Mouse (Mus musculus): Measurements from ENCODE around the gene Nufip2. TPM values are rescaled to one million over a fixed set of nuclear protein-coding genes. Genes with fewer than 3 reads are reported as not detected.

The Nufip2 gene
- polyA plus RNA-seq, 1 experiment = 30.1 TPM

DNA sequence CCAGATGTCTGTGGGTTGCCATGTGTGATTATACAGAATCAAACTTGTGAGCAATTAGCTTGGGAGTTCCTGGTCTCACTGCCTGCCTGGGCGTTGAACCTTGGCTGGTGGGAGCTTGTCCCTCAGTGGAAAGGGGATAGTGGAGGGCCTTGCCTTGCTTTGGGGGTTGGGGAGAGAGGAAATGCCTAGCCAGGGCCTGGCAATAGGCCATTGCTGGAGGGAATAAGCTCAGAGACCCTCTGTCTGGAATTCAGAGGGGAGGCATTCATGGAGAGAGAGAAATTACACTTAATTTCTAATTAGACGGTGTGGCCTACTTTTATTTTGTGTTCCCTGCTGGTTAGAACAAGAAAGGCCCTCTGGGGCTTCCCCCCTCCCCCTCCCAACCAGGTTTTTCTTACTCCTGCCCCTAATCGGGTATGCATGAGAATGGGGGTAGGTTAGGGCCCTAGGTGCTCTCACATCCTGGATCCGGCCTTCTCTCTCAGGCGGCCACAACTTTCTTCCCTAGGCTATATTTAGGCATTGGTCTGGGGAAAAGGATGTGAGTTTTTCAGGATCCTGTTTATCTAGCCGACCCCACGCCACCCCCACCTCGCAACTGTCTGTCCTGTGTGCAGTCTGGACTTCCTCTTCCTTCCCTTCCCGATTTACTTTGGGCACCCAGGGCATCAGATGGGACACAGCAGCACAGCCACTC lies 89.9 kb downstream of the Nufip2 start:
- no peak for TF ChIP-seq POLR2A (IDR thresholded peaks at IDR 0.05; ENCODE audit: control insufficient read depth, extremely low read depth, insufficient read depth, low read length, poor library complexity)
- TF ChIP-seq CTCF (IDR thresholded peaks at IDR 0.05; ENCODE audit: borderline replicate concordance, control insufficient read depth, extremely low read depth, insufficient read depth, low read length, poor library complexity) = no peak
- DNase-seq = no peak
- peaks cover 14% of the 10 kb centered on the region; the same call in 1 of the 2 replicates for H3K36me3 ChIP-seq (ENCODE audit: control insufficient read depth, insufficient read depth, low read length)
- 64% methylated on average over 9 of the region's 9 CpGs for WGBS
- no peak overlapping the region for H3K27ac ChIP-seq (ENCODE audit: control insufficient read depth, insufficient read depth, low read length)
- no peak overlapping the region for H3K4me3 ChIP-seq (ENCODE audit: control insufficient read depth, insufficient read depth, low read length)
- peaks cover 20% of the 10 kb centered on the region for H3K4me1 ChIP-seq (replicated peaks; ENCODE audit: control insufficient read depth, insufficient read depth, low read length)
- H3K27me3 ChIP-seq (ENCODE audit: control insufficient read depth, insufficient read depth, low read length) = no peaks in the 10 kb centered on the region

DNA sequence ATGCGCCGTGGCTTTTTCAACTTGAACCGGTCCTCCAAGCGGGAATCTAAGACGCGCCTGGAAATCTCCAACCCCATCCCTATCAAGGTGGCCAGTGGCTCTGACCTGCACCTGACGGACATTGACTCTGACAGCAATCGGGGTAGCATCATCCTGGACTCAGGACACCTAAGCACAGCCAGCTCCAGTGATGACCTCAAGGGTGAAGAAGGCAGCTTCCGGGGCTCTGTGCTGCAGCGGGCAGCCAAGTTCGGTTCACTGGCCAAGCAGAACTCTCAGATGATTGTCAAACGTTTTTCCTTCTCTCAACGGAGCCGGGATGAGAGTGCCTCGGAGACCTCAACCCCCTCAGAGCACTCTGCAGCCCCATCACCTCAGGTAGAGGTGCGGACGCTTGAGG lies 91.5 kb downstream of the Nufip2 start:
- TF ChIP-seq POLR2A (IDR thresholded peaks at IDR 0.05; ENCODE audit: control insufficient read depth, extremely low read depth, insufficient read depth, low read length, poor library complexity) = no peak
- TF ChIP-seq CTCF (IDR thresholded peaks at IDR 0.05; ENCODE audit: borderline replicate concordance, control insufficient read depth, extremely low read depth, insufficient read depth, low read length, poor library complexity) = no peak
- Histone ChIP-seq H3K27me3 (ENCODE audit: control insufficient read depth, insufficient read depth, low read length) (no peaks in the 10 kb centered on the region), H3K4me3 (ENCODE audit: control insufficient read depth, insufficient read depth, low read length) (no peak overlapping the region), H3K27ac (ENCODE audit: control insufficient read depth, insufficient read depth, low read length) (no peak overlapping the region), H3K4me1 (replicated peaks; ENCODE audit: control insufficient read depth, insufficient read depth, low read length) (peaks cover 11% of the 10 kb centered on the region), H3K36me3 (ENCODE audit: control insufficient read depth, insufficient read depth, low read length) (peaks cover 14% of the 10 kb centered on the region; the same call in 1 of the 2 replicates)
- no peak for DNase-seq
- 97% methylated on average over 17 of the region's 17 CpGs for WGBS

DNA sequence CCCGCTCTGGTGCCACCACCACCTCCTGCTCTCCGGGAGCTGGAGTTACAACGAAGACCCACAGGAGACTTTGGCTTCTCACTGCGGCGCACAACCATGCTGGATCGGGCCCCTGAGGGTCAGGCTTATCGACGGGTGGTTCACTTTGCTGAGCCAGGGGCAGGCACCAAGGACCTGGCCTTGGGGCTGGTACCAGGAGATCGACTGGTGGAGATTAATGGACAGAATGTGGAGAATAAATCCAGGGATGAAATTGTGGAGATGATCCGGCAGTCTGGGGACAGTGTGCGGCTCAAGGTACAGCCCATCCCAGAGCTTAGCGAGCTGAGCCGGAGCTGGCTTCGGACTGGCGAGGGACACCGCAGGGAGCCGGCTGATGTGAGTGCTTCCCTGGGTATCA lies 92.0 kb downstream of the Nufip2 start:
- Histone ChIP-seq H3K4me3 (ENCODE audit: control insufficient read depth, insufficient read depth, low read length) (no peak overlapping the region), H3K27ac (ENCODE audit: control insufficient read depth, insufficient read depth, low read length) (no peak overlapping the region), H3K36me3 (ENCODE audit: control insufficient read depth, insufficient read depth, low read length) (peaks cover 14% of the 10 kb centered on the region; the same call in 1 of the 2 replicates), H3K4me1 (replicated peaks; ENCODE audit: control insufficient read depth, insufficient read depth, low read length) (peaks cover 6% of the 10 kb centered on the region), H3K27me3 (ENCODE audit: control insufficient read depth, insufficient read depth, low read length) (no peaks in the 10 kb centered on the region)
- 97% methylated on average over 17 of the region's 17 CpGs for WGBS
- TF ChIP-seq CTCF (IDR thresholded peaks at IDR 0.05; ENCODE audit: borderline replicate concordance, control insufficient read depth, extremely low read depth, insufficient read depth, low read length, poor library complexity) (no peak), POLR2A (IDR thresholded peaks at IDR 0.05; ENCODE audit: control insufficient read depth, extremely low read depth, insufficient read depth, low read length, poor library complexity) (no peak)
- DNase-seq = no peak

DNA sequence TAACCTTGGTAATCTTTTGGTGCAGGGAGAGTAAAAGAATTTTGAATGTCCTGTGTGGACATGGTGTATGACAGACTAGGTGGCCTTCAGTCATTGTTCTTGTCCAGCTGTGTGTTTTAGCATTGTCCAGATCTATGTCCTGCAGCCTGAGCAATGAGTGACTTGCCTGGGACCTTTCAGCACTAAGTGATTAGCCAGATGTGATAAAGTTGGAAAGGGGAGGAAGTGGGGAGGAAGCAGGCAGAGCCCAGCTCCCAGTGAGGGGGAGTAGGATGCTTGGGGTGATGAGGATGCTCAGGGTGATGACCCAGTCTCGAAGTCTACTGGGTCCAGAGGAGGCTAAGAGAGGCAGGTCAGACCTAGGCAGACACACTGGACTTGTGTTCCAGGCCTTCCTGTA lies 93.3 kb downstream of the Nufip2 start:
- DNase-seq = no peak
- Histone ChIP-seq H3K36me3 (ENCODE audit: control insufficient read depth, insufficient read depth, low read length) (peaks cover 14% of the 10 kb centered on the region; the same call in 1 of the 2 replicates), H3K27me3 (ENCODE audit: control insufficient read depth, insufficient read depth, low read length) (no peaks in the 10 kb centered on the region), H3K4me3 (ENCODE audit: control insufficient read depth, insufficient read depth, low read length) (no peak overlapping the region), H3K27ac (ENCODE audit: control insufficient read depth, insufficient read depth, low read length) (no peak overlapping the region), H3K4me1 (replicated peaks; ENCODE audit: control insufficient read depth, insufficient read depth, low read length) (peaks cover 19% of the 10 kb centered on the region)
- 82% methylated on average over 1 of the region's 1 CpGs for WGBS
- TF ChIP-seq POLR2A (IDR thresholded peaks at IDR 0.05; ENCODE audit: control insufficient read depth, extremely low read depth, insufficient read depth, low read length, poor library complexity) = no peak
- TF ChIP-seq CTCF (IDR thresholded peaks at IDR 0.05; ENCODE audit: borderline replicate concordance, control insufficient read depth, extremely low read depth, insufficient read depth, low read length, poor library complexity) = no peak

DNA sequence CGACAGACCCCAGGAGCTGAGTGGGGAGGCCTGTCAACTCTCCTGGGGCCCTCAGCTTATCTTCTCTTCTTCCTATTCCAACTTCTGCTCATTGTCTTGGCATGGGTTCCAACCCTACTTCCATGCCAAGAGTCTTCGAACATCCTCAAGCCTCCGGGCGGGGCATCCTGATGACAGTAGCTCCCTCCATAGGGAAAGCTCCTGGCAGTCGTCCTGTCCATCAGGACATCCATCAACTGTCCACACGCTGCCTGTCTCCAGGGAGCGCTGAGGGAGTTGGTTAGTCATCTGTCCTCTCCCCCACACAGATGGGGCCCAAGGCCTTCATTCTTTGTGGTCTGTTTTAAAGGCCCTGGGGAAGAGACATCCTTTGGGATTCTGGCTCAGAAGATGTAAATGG lies 95.1 kb downstream of the Nufip2 start:
- Histone ChIP-seq H3K36me3 (ENCODE audit: control insufficient read depth, insufficient read depth, low read length) (peaks cover 14% of the 10 kb centered on the region; the same call in 1 of the 2 replicates), H3K27me3 (ENCODE audit: control insufficient read depth, insufficient read depth, low read length) (no peaks in the 10 kb centered on the region), H3K4me1 (replicated peaks; ENCODE audit: control insufficient read depth, insufficient read depth, low read length) (peaks cover 36% of the 10 kb centered on the region), H3K4me3 (ENCODE audit: control insufficient read depth, insufficient read depth, low read length) (no peak overlapping the region), H3K27ac (ENCODE audit: control insufficient read depth, insufficient read depth, low read length) (no peak overlapping the region)
- 94% methylated on average over 7 of the region's 7 CpGs for WGBS
- DNase-seq = no peak
- TF ChIP-seq CTCF (IDR thresholded peaks at IDR 0.05; ENCODE audit: borderline replicate concordance, control insufficient read depth, extremely low read depth, insufficient read depth, low read length, poor library complexity) (no peak), POLR2A (IDR thresholded peaks at IDR 0.05; ENCODE audit: control insufficient read depth, extremely low read depth, insufficient read depth, low read length, poor library complexity) (no peak)

DNA sequence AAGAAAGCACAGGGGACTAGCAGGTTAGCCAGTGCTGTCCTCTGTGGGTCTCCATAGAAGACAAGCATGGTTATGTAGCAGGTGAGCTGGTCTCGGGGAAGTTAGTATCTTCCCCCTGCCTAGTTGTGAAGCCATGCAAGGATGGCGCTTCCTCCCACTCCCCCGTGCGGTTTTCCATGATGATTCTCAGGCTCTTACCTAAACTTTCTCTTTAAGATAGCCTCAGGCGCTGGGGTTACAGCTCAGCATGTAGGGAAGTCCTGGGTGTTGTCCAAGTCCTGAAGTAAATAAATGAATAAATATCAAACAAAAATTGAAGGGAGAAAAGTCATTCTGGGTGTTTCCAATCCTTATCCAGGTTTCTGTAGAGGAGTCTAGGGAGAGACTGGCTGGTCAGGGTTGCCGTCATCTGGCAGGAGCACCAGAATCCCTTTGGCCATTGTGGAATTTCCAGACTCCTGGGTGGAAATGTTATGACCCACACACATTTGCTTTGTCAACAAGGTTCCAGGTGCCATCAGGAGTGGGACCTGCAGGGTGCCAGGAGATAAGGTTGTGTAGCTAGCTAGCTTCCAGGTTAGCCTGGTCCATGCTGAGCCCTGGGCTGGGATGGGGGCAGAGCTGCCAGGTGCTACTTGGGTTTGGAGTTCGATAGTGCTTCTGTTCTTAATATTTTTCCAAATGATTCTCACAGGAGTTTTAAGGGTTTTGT lies 96.3 kb downstream of the Nufip2 start:
- 93% methylated on average over 7 of the region's 7 CpGs for WGBS
- H3K36me3 ChIP-seq (ENCODE audit: control insufficient read depth, insufficient read depth, low read length) = peaks cover 12% of the 10 kb centered on the region; the same call in 1 of the 2 replicates
- H3K27me3 ChIP-seq (ENCODE audit: control insufficient read depth, insufficient read depth, low read length) = no peaks in the 10 kb centered on the region
- TF ChIP-seq POLR2A (IDR thresholded peaks at IDR 0.05; ENCODE audit: control insufficient read depth, extremely low read depth, insufficient read depth, low read length, poor library complexity) (no peak), CTCF (IDR thresholded peaks at IDR 0.05; ENCODE audit: borderline replicate concordance, control insufficient read depth, extremely low read depth, insufficient read depth, low read length, poor library complexity) (no peak)
- peaks cover 43% of the 10 kb centered on the region for H3K4me1 ChIP-seq (replicated peaks; ENCODE audit: control insufficient read depth, insufficient read depth, low read length)
- DNase-seq = no peak
- no peak overlapping the region for H3K27ac ChIP-seq (ENCODE audit: control insufficient read depth, insufficient read depth, low read length)
- H3K4me3 ChIP-seq (ENCODE audit: control insufficient read depth, insufficient read depth, low read length) = no peak overlapping the region

Measured in thymus, adult 2 months (tissue).